Mouse (Mus musculus) MEL (cell line): ENCODE results near the gene Nfkbid. TPM values are rescaled to one million over a fixed set of nuclear protein-coding genes. Genes with fewer than 3 reads are reported as not detected.

Source experiments
- DNase-seq: peaks from one replicate; pipeline ENCODE4 v3.0.0; 2011; ENCODE audit warnings: low read depth, low spot score
- H3K27ac ChIP-seq: 2 replicates; pipeline ENCODE4 v1.5.1; 2012; ENCODE audit warnings: low read depth, mild to moderate bottlenecking, control low read depth, low read length, moderate library complexity; ENCODE audit not compliant: control insufficient read depth
- H3K27me3 ChIP-seq, 2 experiments: fragments of 150-350 bp in 1 of 2; sonication (generic) in 1 of 2; 2 replicates each; pipeline ENCODE4 v1.6.1; 2012; ENCODE audit warnings: low read length in 2 of 2, mild to moderate bottlenecking in 2 of 2, improper control_type of control experiment in 1 of 2, moderate library complexity in 1 of 2; ENCODE audit not compliant: insufficient read depth in 2 of 2, control insufficient read depth in 1 of 2
- H3K36me3 ChIP-seq, 2 experiments: 2 replicates each; pipeline ENCODE4 v1.6.1; 2012 to 2014; ENCODE audit warnings: low read length in 2 of 2, improper control_type of control experiment in 1 of 2, inconsistent platforms in 1 of 2, mild to moderate bottlenecking in 1 of 2; ENCODE audit not compliant: insufficient read depth in 2 of 2, control insufficient read depth in 1 of 2
- H3K4me1 ChIP-seq, 2 experiments: fragments of 150-350 bp in 1 of 2; sonication (generic) in 1 of 2; 2 replicates each; pipeline ENCODE4 v1.6.1; 2012; ENCODE audit warnings: low read length in 2 of 2, improper control_type of control experiment in 1 of 2, mild to moderate bottlenecking in 1 of 2; ENCODE audit not compliant: insufficient read depth in 2 of 2, control insufficient read depth in 1 of 2
- H3K4me3 ChIP-seq, 2 experiments: fragments of 150-350 bp in 1 of 2; sonication (generic) in 1 of 2; 2 replicates each; pipeline ENCODE4 v1.5.1; 2012; ENCODE audit warnings: low read depth in 2 of 2, low read length in 2 of 2, mild to moderate bottlenecking in 2 of 2, moderate library complexity in 2 of 2, control low read depth in 1 of 2, improper control_type of control experiment in 1 of 2; ENCODE audit not compliant: control insufficient read depth in 1 of 2, insufficient read depth in 1 of 2
- H3K79me2 ChIP-seq: 2 replicates; pipeline ENCODE4 v1.6.1; 2012; ENCODE audit warnings: mild to moderate bottlenecking, low read length, moderate library complexity; ENCODE audit not compliant: control insufficient read depth, poor library complexity, insufficient read depth
- H3K9ac ChIP-seq: 2 replicates; pipeline ENCODE4 v1.6.1; 2012; ENCODE audit warnings: low read depth, mild to moderate bottlenecking, control low read depth, low read length, moderate library complexity; ENCODE audit not compliant: control insufficient read depth, poor library complexity, severe bottlenecking
- H3K9me3 ChIP-seq: fragments of 150-350 bp; sonication (generic); replicated peaks from 2 replicates; pipeline ENCODE4 v1.6.1; 2012; ENCODE audit warnings: mild to moderate bottlenecking, low read length, improper control_type of control experiment, moderate library complexity; ENCODE audit not compliant: insufficient read depth
- CHD1 ChIP-seq: IDR thresholded peaks from 2 replicates; pipeline ENCODE4 v1.6.1; 2012; ENCODE audit warnings: low read depth, mild to moderate bottlenecking, inconsistent platforms, low read length, improper control_type of control experiment
- CHD2 ChIP-seq: IDR thresholded peaks from 2 replicates; pipeline ENCODE4 v1.6.1; 2011; ENCODE audit warnings: low read length, improper control_type of control experiment
- ELF1 ChIP-seq: IDR thresholded peaks from 2 replicates; pipeline ENCODE4 v1.6.1; 2014; ENCODE audit warnings: low read depth, mild to moderate bottlenecking, inconsistent platforms, low read length, improper control_type of control experiment, moderate library complexity
- EP300 ChIP-seq, 2 experiments: IDR thresholded peaks; 2 replicates each; pipeline ENCODE4 v1.6.1; 2011; ENCODE audit warnings: improper control_type of control experiment in 2 of 2, low read length in 2 of 2, low read depth in 1 of 2, mild to moderate bottlenecking in 1 of 2
- GABPA ChIP-seq: IDR thresholded peaks from 2 replicates; pipeline ENCODE4 v1.6.1; 2012; ENCODE audit warnings: low read depth, mild to moderate bottlenecking, inconsistent platforms, low read length, improper control_type of control experiment, moderate library complexity
- HCFC1 ChIP-seq: IDR thresholded peaks from 2 replicates; pipeline ENCODE4 v1.6.1; 2012; ENCODE audit warnings: low read depth, mild to moderate bottlenecking, inconsistent platforms, low read length, improper control_type of control experiment, moderate library complexity
- JUND ChIP-seq: IDR thresholded peaks from 2 replicates; pipeline ENCODE4 v1.6.1; 2011; ENCODE audit warnings: low read depth, mild to moderate bottlenecking, improper control_type of control experiment, low read length
- KAT2A ChIP-seq: conservative IDR thresholded peaks from 2 replicates; pipeline ENCODE4 v1.6.1; 2012; ENCODE audit warnings: low read depth, low read length, improper control_type of control experiment, inconsistent platforms
- MXI1 ChIP-seq: IDR thresholded peaks from 2 replicates; pipeline ENCODE4 v1.6.1; 2011; ENCODE audit warnings: mild to moderate bottlenecking, low read depth, low read length, improper control_type of control experiment
- MYB ChIP-seq: IDR thresholded peaks from 2 replicates; pipeline ENCODE4 v1.6.1; 2011; ENCODE audit warnings: mild to moderate bottlenecking, low read depth, low read length, improper control_type of control experiment
- NELFE ChIP-seq: IDR thresholded peaks from 2 replicates; pipeline ENCODE4 v1.6.1; 2011; ENCODE audit warnings: low read depth, low read length, improper control_type of control experiment
- NRF1 ChIP-seq: IDR thresholded peaks from 2 replicates; pipeline ENCODE4 v1.6.1; 2014; ENCODE audit warnings: low read depth, mild to moderate bottlenecking, inconsistent platforms, low read length, improper control_type of control experiment, moderate library complexity; ENCODE audit not compliant: poor library complexity, insufficient read depth, severe bottlenecking
- POLR2A ChIP-seq, 2 experiments: IDR thresholded peaks; 2 replicates each; pipeline ENCODE4 v1.6.1; 2011 to 2012; ENCODE audit warnings: low read length in 2 of 2, mild to moderate bottlenecking in 2 of 2, control low read depth in 1 of 2, improper control_type of control experiment in 1 of 2, low read depth in 1 of 2, moderate library complexity in 1 of 2; ENCODE audit not compliant: control insufficient read depth in 1 of 2, insufficient read depth in 1 of 2, poor library complexity in 1 of 2
- POLR2AphosphoS2 ChIP-seq: IDR thresholded peaks from 2 replicates; pipeline ENCODE4 v1.6.1; 2011; ENCODE audit warnings: low read length, improper control_type of control experiment
- POLR2AphosphoS5 ChIP-seq: IDR thresholded peaks from 2 replicates; pipeline ENCODE4 v1.6.1; 2012; ENCODE audit warnings: low read depth, borderline replicate concordance, mild to moderate bottlenecking, inconsistent platforms, low read length, moderate library complexity, mixed read lengths
- SMC3 ChIP-seq: IDR thresholded peaks from 2 replicates; pipeline ENCODE4 v1.6.1; 2011; ENCODE audit warnings: low read depth, low read length, improper control_type of control experiment
- TBP ChIP-seq: IDR thresholded peaks from 2 replicates; pipeline ENCODE4 v1.8.0; 2011; ENCODE audit warnings: low read depth, low read length, improper control_type of control experiment
- UBTF ChIP-seq: IDR thresholded peaks from 2 replicates; pipeline ENCODE4 v1.6.1; 2012; ENCODE audit warnings: low read depth, mild to moderate bottlenecking, inconsistent platforms, low read length, improper control_type of control experiment, moderate library complexity, borderline replicate concordance; ENCODE audit not compliant: insufficient read depth
- USF1 ChIP-seq: IDR thresholded peaks from 2 replicates; pipeline ENCODE4 v1.6.1; 2014; ENCODE audit warnings: low read depth, mild to moderate bottlenecking, inconsistent platforms, low read length, improper control_type of control experiment, moderate library complexity
- ZNF384 ChIP-seq: IDR thresholded peaks from 2 replicates; pipeline ENCODE4 v1.6.1; 2012; ENCODE audit warnings: low read depth, mild to moderate bottlenecking, inconsistent platforms, low read length, improper control_type of control experiment
- polyA plus RNA-seq, 2 experiments: library from polyadenylated mRNA; stranded (reverse) in 1 of 2; unstranded in 1 of 2; fragments of >175 nt in 1 of 2; fragments of >200 nt in 1 of 2; gene quantifications; 2 replicates each; pipeline versions ENCODE4 v1.2.1 to v1.2.4; 2012; ENCODE audit warnings: low replicate concordance in 2 of 2, low read depth in 1 of 2; ENCODE audit not compliant: insufficient read length in 2 of 2, insufficient read depth in 1 of 2, missing spikeins in 1 of 2
- total RNA-seq: library from RNA; depleted of rRNA; stranded (reverse); fragments of 300-350 nt; gene quantifications from 2 replicates; pipeline ENCODE4 v1.2.3, GENCODE M21; 2012

Nfkbid gene
- total and polyA plus RNA-seq, 3 experiments, result 7.0 to 16.7 TPM; not detected in 1

DNA sequence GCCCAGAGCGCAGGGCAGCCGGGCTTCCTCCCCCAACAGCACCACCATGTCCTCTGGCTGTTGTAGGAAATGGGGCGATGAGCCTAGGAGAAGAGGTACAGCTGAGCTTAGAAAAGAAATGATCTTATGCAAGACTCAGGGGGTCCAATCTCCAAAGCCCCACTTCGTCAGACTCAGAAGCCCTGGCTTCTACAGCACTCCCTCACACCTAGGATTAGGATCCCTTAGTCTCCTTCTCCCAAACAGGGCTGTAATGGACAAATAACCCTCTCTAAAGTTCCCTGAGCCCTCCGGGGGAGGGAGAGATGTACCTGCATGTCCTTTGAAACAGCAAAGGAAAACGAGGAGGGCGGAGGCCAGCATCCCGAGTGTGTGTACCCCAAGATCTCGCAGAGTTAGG, 35.0 kb downstream of the Nfkbid start:
- Histone ChIP-seq H3K36me3 (no peaks in the 10 kb centered on the region), H3K4me1 (no peaks in the 10 kb centered on the region), H3K27me3 (no peaks in the 10 kb centered on the region; a peak in 1 of 4 replicates), H3K9ac (no peak overlapping the region), H3K27ac (no peak overlapping the region), H3K9me3 (no peaks in the 10 kb centered on the region), H3K79me2 (no peaks in the 10 kb centered on the region), H3K4me3 (no peak overlapping the region)
- no peak for DNase-seq
- TF ChIP-seq POLR2AphosphoS5, result no peak
- TF ChIP-seq POLR2AphosphoS2, result no peak
- no peak for TF ChIP-seq TBP
- TF ChIP-seq ELF1, result no peak
- TF ChIP-seq UBTF, result no peak
- no peak for TF ChIP-seq JUND
- no peak for TF ChIP-seq HCFC1
- no peak for TF ChIP-seq POLR2A (IDR thresholded peaks at IDR 0.05; ENCODE audit: control insufficient read depth in 1 of 2, insufficient read depth in 1 of 2, low read depth in 1 of 2, low read length in 2 of 2, poor library complexity in 1 of 2)
- no peak for TF ChIP-seq GABPA

DNA sequence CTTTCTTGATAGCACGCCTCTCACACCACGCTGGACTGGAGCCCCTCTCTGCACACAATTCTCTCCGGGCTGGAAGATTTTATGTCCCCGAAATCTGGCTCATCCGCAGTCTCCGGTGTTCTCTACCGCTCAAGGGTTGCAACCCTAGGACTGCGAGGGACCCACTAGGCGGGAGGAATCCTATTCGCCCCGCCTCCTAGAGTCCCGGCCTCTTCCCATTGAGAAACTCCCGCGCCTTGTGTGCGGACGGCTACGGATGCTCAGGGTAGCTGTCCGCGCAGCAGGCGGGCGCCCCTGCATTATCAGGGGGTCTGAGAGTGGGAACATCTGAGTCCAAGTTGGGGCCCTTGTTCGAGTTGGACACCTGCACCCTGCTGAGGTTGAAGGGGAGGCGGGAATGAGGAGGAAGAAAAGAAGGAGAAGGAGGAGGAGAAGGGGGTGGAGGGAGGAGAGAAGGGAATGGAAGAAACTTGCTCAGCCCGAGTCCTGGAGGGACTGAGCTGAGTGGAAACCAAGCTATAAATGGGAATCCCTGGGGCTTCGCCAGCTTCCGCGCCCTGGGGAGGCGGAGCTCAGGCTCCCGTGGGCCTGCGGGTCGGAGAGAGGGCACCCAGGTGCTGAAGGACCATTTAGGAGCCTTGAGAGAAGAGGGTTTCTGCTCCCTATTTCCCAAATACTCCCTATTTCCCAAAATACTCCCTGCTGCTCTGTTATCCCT, 35.5 kb downstream of the Nfkbid start:
- H3K27ac ChIP-seq, result no peak overlapping the region
- H3K4me3 ChIP-seq, result no peak overlapping the region
- no peaks in the 10 kb centered on the region for H3K4me1 ChIP-seq
- no peak for DNase-seq
- no peaks in the 10 kb centered on the region for H3K36me3 ChIP-seq
- H3K9me3 ChIP-seq, result no peaks in the 10 kb centered on the region
- no peak for TF ChIP-seq CHD1
- no peak for TF ChIP-seq GABPA
- TF ChIP-seq MYB, result no peak
- no peak for TF ChIP-seq CHD2
- no peak for TF ChIP-seq EP300 (IDR thresholded peaks at IDR 0.05; ENCODE audit: low read depth in 1 of 2, low read length in 2 of 2)
- no peak for TF ChIP-seq ZNF384
- TF ChIP-seq NELFE, result no peak
- TF ChIP-seq USF1, result no peak
- no peak for TF ChIP-seq POLR2AphosphoS5
- no peak for TF ChIP-seq NRF1
- TF ChIP-seq POLR2A (IDR thresholded peaks at IDR 0.05; ENCODE audit: control insufficient read depth in 1 of 2, insufficient read depth in 1 of 2, low read depth in 1 of 2, low read length in 2 of 2, poor library complexity in 1 of 2), result no peak
- no peak for TF ChIP-seq MXI1
- no peak for TF ChIP-seq KAT2A
- no peak for TF ChIP-seq SMC3
- H3K27me3 ChIP-seq, result no peaks in the 10 kb centered on the region; a peak in 1 of 4 replicates
- no peaks in the 10 kb centered on the region for H3K79me2 ChIP-seq
- no peak overlapping the region for H3K9ac ChIP-seq
